Mouse (Mus musculus) embryonic facial prominence, embryonic 11.5 days (tissue): ENCODE measurements at regions not wholly inside any gene's neighbourhood (a gene's known extent, or its start where the extent isn't known, plus 50 kb on each side); places are given as distances from the start of the nearest gene placed in this dataset.

Experiments used
- ATAC-seq: fragments of 200-750 bp; cut with Nextera tagmentation; replicated peaks from 2 replicates; pipeline ENCODE4 v1.8.0; 2017; ENCODE audit warnings: low read depth; ENCODE audit not compliant: insufficient number of reproducible peaks, low FRiP score, low TSS enrichment
- DNase-seq: peaks from one replicate; pipeline ENCODE4 v3.0.0-alpha.2; 2015; ENCODE audit warnings: low spot score
- H3K27ac ChIP-seq: fragments of 300-500 bp; sonication (generic); replicated peaks from 2 replicates; pipeline ENCODE4 v1.5.1; 2014; ENCODE audit warnings: mild to moderate bottlenecking, low read depth, low read length, control low read depth
- H3K27me3 ChIP-seq: fragments of 300-500 bp; sonication (generic); 2 replicates; pipeline ENCODE4 v1.6.1; 2014; ENCODE audit warnings: mild to moderate bottlenecking, low read length, moderate library complexity, mixed read lengths; ENCODE audit not compliant: control insufficient read depth, insufficient read depth
- H3K36me3 ChIP-seq: fragments of 300-500 bp; sonication (generic); replicated peaks from 2 replicates; pipeline ENCODE4 v1.6.1; 2014; ENCODE audit warnings: low read depth, mild to moderate bottlenecking, low read length, moderate library complexity, mixed read lengths; ENCODE audit not compliant: control insufficient read depth, insufficient read depth
- H3K4me1 ChIP-seq: fragments of 300-500 bp; sonication (generic); 2 replicates; pipeline ENCODE4 v1.6.1; 2014; ENCODE audit warnings: low read length, mixed read lengths; ENCODE audit not compliant: control insufficient read depth, insufficient read depth
- H3K4me2 ChIP-seq: fragments of 300-500 bp; sonication (generic); 2 replicates; pipeline ENCODE4 v1.6.1; 2014; ENCODE audit warnings: low read depth, mild to moderate bottlenecking, control low read depth, low read length, moderate library complexity
- H3K4me3 ChIP-seq: fragments of 300-500 bp; sonication (generic); 2 replicates; pipeline ENCODE4 v1.5.1; 2014; ENCODE audit warnings: low read depth, low read length, control low read depth
- H3K9ac ChIP-seq: fragments of 300-500 bp; sonication (generic); replicated peaks from 2 replicates; pipeline ENCODE4 v1.6.1; 2014; ENCODE audit warnings: mild to moderate bottlenecking, control low read depth, low read length
- H3K9me3 ChIP-seq: fragments of 300-500 bp; sonication (generic); replicated peaks from 2 replicates; pipeline ENCODE4 v1.6.1; 2016; ENCODE audit warnings: mild to moderate bottlenecking, low read length, inconsistent platforms, mixed read lengths; ENCODE audit not compliant: control insufficient read depth
- WGBS: fragments of 180-500 bp; shearing (Covaris S2); extraction: QIAGEN DNeasy Blood & Tissue Kit; methylation state at CpG from one replicate; pipeline ENCODE4 v1.1.7; 2014; 5-methylcytosine and 5-hydroxymethylcytosine counted together

GRCm38 (mm10) chr7:31455775-31456174 is 80.4 kb downstream of the Scgb1b3 start:
- H3K27me3 ChIP-seq = no peaks in the 10 kb centered on the region
- no peaks in the 10 kb centered on the region for H3K4me1 ChIP-seq
- no peak overlapping the region for H3K9ac ChIP-seq
- 47% methylated on average over 8 of the region's 8 CpGs for WGBS
- DNase-seq (peak; percentile 22), ATAC-seq (no peak)
- no peaks in the 10 kb centered on the region for H3K9me3 ChIP-seq
- no peak overlapping the region for H3K27ac ChIP-seq
- no peak overlapping the region for H3K4me2 ChIP-seq
- no peak overlapping the region for H3K4me3 ChIP-seq
- H3K36me3 ChIP-seq = no peaks in the 10 kb centered on the region
